Mouse (Mus musculus) heart, adult 2 months (tissue): ENCODE results near the gene Col2a1.

Experiments used
- CTCF ChIP-seq: fragments of 200-600 bp; IDR thresholded peaks from 2 replicates; pipeline ENCODE4 v1.8.1; 2022; ENCODE audit warnings: antibody characterized with exemption, mild to moderate bottlenecking, moderate library complexity
- POLR2A ChIP-seq: fragments of 200-500 bp; IDR thresholded peaks from 2 replicates; pipeline ENCODE4 v1.6.1; 2011; ENCODE audit warnings: mild to moderate bottlenecking, low read depth, low read length, control low read depth; ENCODE audit not compliant: insufficient read depth

DNA sequence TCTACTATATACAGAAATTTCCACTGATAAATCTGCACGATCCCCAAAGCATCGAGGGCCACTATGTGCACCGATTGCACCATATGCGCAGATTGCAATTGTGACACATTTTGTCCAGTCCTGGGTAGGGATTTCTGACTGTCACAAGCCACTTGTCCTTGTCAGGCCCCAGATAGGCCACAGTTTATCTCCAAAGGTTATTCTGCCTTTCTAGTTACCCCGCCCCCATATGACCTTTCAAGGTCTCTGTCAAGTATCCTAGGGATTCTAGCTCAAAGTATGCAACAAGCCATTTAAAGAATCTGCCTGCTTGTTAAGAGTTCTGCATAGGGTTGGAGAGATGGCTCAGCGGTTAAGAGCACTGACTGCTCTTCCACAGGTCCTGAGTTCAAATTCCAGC, 31.9 kb downstream of the Col2a1 start:
- TF ChIP-seq CTCF (no peak), POLR2A (no peak)
